Mouse (Mus musculus) bone marrow, adult 2 months (tissue): ENCODE data around the gene Akap6.

Experiments
- CTCF ChIP-seq: fragments of 200-500 bp; IDR thresholded peaks from 2 replicates; pipeline ENCODE4 v1.5.1; 2011; ENCODE audit warnings: low read length, control low read depth; ENCODE audit not compliant: control insufficient read depth, insufficient read depth
- POLR2A ChIP-seq: fragments of 200-500 bp; IDR thresholded peaks from 2 replicates; pipeline ENCODE4 v1.6.1; 2011; ENCODE audit warnings: low read depth, mild to moderate bottlenecking, control low read depth, low read length, borderline replicate concordance; ENCODE audit not compliant: control insufficient read depth

GRCm38 (mm10) chr12:53112276-53112675, 413.1 kb downstream of the Akap6 start:
- no peak for TF ChIP-seq CTCF
- TF ChIP-seq POLR2A = no peak
